Mouse (Mus musculus) cortical plate, adult 2 months (tissue): ENCODE data around the gene 9830107B12Rik.

Experiments
- CTCF ChIP-seq: fragments of 200-500 bp; IDR thresholded peaks from 2 replicates; pipeline ENCODE4 v1.5.1; 2011; ENCODE audit warnings: mild to moderate bottlenecking, control low read depth, low read length; ENCODE audit not compliant: insufficient read depth; ENCODE audit errors: extremely low read depth
- POLR2A ChIP-seq: fragments of 200-500 bp; IDR thresholded peaks from 2 replicates; pipeline ENCODE4 v1.6.1; 2011; ENCODE audit warnings: mild to moderate bottlenecking, low read length, control low read depth; ENCODE audit not compliant: insufficient read depth; ENCODE audit errors: extremely low read depth

- TF ChIP-seq CTCF, result peak; percentile 85
- TF ChIP-seq POLR2A, result no peak
Observed at GRCm38 (mm10) chr17:48119656-48120055, 26.4 kb downstream of the 9830107B12Rik start.
